In genomic region chr3:50530654-50531053, GRCm38 (mm10) we compare ENCODE assay signal across 18 mouse cellular contexts.
"Had no signal": no experiment of that assay in that cellular context is flagged by ENCODE, and none has a peak within 500 bp of the region (broad histone marks: within the 10 kb centered on the region; RNA-seq: fewer than 3 reads in every experiment).

No protein-coding gene starts in this region.

- H3K9ac ChIP-seq: lung, embryonic 14.5 days; midbrain, embryonic 12.5 days; neural tube, embryonic 13.5 days; neural tube, embryonic 15.5 days had no signal

- H3K4me3 ChIP-seq: midbrain, embryonic 10.5 days; midbrain, embryonic 12.5 days; myocyte; neural tube, embryonic 13.5 days; neural tube, embryonic 15.5 days had no signal

- H3K27ac ChIP-seq: midbrain, embryonic 10.5 days; midbrain, embryonic 12.5 days; neural tube, embryonic 13.5 days; neural tube, embryonic 15.5 days had no signal

- H3K36me3 ChIP-seq: midbrain, embryonic 10.5 days; midbrain, embryonic 12.5 days; neural tube, embryonic 13.5 days; neural tube, embryonic 15.5 days had no signal

- H3K4me1 ChIP-seq: midbrain, embryonic 12.5 days; neural tube, embryonic 13.5 days; neural tube, embryonic 15.5 days had no signal

- H3K27me3 ChIP-seq: midbrain, embryonic 12.5 days; neural tube, embryonic 13.5 days; neural tube, embryonic 15.5 days had no signal

- DNase-seq: lung, adult 18-20 months; lung, embryonic 14.5 days; lung, postnatal 10 days; lung, postnatal 4 days; midbrain, embryonic 14.5 days; retina, postnatal 1 day; right cerebral cortex, adult 18-20 months; right cerebral cortex, postnatal 25 days; right cerebral cortex, postnatal 4 days; spleen, adult 18-20 months; thymus, adult 18-20 months; thymus, postnatal 14 days; thymus, postnatal 36 days had no signal

- H3K4me2 ChIP-seq: lung, embryonic 14.5 days; midbrain, embryonic 12.5 days; neural tube, embryonic 13.5 days; neural tube, embryonic 15.5 days had no signal

- H3K9me3 ChIP-seq: neural tube, embryonic 13.5 days; neural tube, embryonic 15.5 days had no signal
